In genomic region chr7:72193304-72193703, GRCm38 (mm10) we compare ENCODE assay signal across 12 mouse cellular contexts.
DNase-seq lines count a peak whose midpoint lies in the region; ATAC-seq and TF ChIP-seq lines count a peak whose summit lies in the region.
"Had no signal": no experiment of that assay in that cellular context is flagged by ENCODE, and none has a peak within 500 bp of the region (broad histone marks: within the 10 kb centered on the region; RNA-seq: fewer than 3 reads in every experiment).

No protein-coding gene starts in this region.

- no peak overlapping the region for H3K4me2 ChIP-seq in heart, embryonic 11.5 days
- no peak overlapping the region for H3K4me2 ChIP-seq in liver, postnatal 0 days (ENCODE audit: low read depth, low read length)
- H3K4me2 ChIP-seq in liver, embryonic 12.5 days: no peak overlapping the region
- H3K4me2 ChIP-seq: neural tube, embryonic 15.5 days had no signal

- 63% methylated on average over 1 of the region's 1 CpGs for WGBS in heart, embryonic 11.5 days (ENCODE audit: insufficient replicate concordance)
- WGBS in liver, postnatal 0 days (ENCODE audit: insufficient replicate concordance): 63% methylated on average over 1 of the region's 1 CpGs
- 60% methylated on average over 1 of the region's 1 CpGs for WGBS in liver, embryonic 12.5 days (ENCODE audit: insufficient replicate concordance)

- H3K9ac ChIP-seq in heart, embryonic 11.5 days (ENCODE audit: low read depth, low read length): no peak overlapping the region
- no peak overlapping the region for H3K9ac ChIP-seq in liver, postnatal 0 days (replicated peaks)
- H3K9ac ChIP-seq in liver, embryonic 12.5 days: no peak overlapping the region
- H3K9ac ChIP-seq: neural tube, embryonic 15.5 days had no signal

- ATAC-seq in heart, embryonic 11.5 days (replicated peaks; ENCODE audit: insufficient number of reproducible peaks, low FRiP score, low TSS enrichment): no peak
- no peak for ATAC-seq in liver, postnatal 0 days
- ATAC-seq in liver, embryonic 12.5 days: no peak
- ATAC-seq in megakaryocyte-erythroid progenitor cell, adult 5-6 weeks (replicated peaks; ENCODE audit: low FRiP score, low TSS enrichment, poor library complexity, severe bottlenecking): no peak
- ATAC-seq: hindbrain, embryonic 16.5 days; midbrain, embryonic 16.5 days had no signal

- no peak overlapping the region for H3K27ac ChIP-seq in heart, embryonic 11.5 days (ENCODE audit: low read depth, low read length)
- no peak overlapping the region for H3K27ac ChIP-seq in liver, postnatal 0 days (ENCODE audit: low read depth)
- H3K27ac ChIP-seq in liver, embryonic 12.5 days: no peak overlapping the region
- H3K27ac ChIP-seq: neural tube, embryonic 15.5 days had no signal

- DNase-seq in heart, adult 9 months (ENCODE audit: low spot score in 2 of 2): peak; percentile 10 to 28
- DNase-seq in liver, postnatal 0 days: no peak
- DNase-seq in ZHBTc4 (ENCODE audit: low read depth, low spot score): peak; percentile 29
- peak; percentile 5 for DNase-seq in skeletal muscle tissue, adult 2 months (ENCODE audit: low read depth, low spot score)
- DNase-seq: cerebellum, postnatal 14 days; gastrocnemius, postnatal 36 days had no signal

- TF ChIP-seq EP300 in liver, postnatal 0 days (IDR thresholded peaks at IDR 0.05; ENCODE audit: low read depth): no peak

- H3K4me1 ChIP-seq in heart, embryonic 11.5 days (ENCODE audit: control insufficient read depth, insufficient read depth, low read length): no peaks in the 10 kb centered on the region
- no peaks in the 10 kb centered on the region for H3K4me1 ChIP-seq in liver, postnatal 0 days (ENCODE audit: insufficient read depth)
- H3K4me1 ChIP-seq in liver, embryonic 12.5 days: no peaks in the 10 kb centered on the region
- H3K4me1 ChIP-seq: neural tube, embryonic 15.5 days had no signal

- H3K9me3 ChIP-seq in heart, embryonic 11.5 days (replicated peaks; ENCODE audit: control insufficient read depth, low read length): no peaks in the 10 kb centered on the region
- no peaks in the 10 kb centered on the region for H3K9me3 ChIP-seq in liver, postnatal 0 days (ENCODE audit: low read length)
- H3K9me3 ChIP-seq in liver, embryonic 12.5 days (replicated peaks): no peaks in the 10 kb centered on the region
- H3K9me3 ChIP-seq: neural tube, embryonic 15.5 days had no signal

- peak; percentile 43 for TF ChIP-seq CTCF in liver, postnatal 0 days (IDR thresholded peaks at IDR 0.05; ENCODE audit: low read depth)

- no peaks in the 10 kb centered on the region for H3K27me3 ChIP-seq in heart, embryonic 11.5 days (ENCODE audit: control insufficient read depth, insufficient read depth, low read length)
- H3K27me3 ChIP-seq in liver, postnatal 0 days (ENCODE audit: insufficient read depth, low read length): no peaks in the 10 kb centered on the region
- no peaks in the 10 kb centered on the region for H3K27me3 ChIP-seq in liver, embryonic 12.5 days (replicated peaks)
- H3K27me3 ChIP-seq: neural tube, embryonic 15.5 days had no signal

- no peak overlapping the region for H3K4me3 ChIP-seq in heart, embryonic 11.5 days (ENCODE audit: low read depth, low read length)
- H3K4me3 ChIP-seq in liver, postnatal 0 days (ENCODE audit: low read depth, low read length): no peak overlapping the region
- H3K4me3 ChIP-seq in liver, embryonic 12.5 days: no peak overlapping the region
- H3K4me3 ChIP-seq: neural tube, embryonic 15.5 days had no signal

- no peaks in the 10 kb centered on the region for H3K36me3 ChIP-seq in heart, embryonic 11.5 days (ENCODE audit: control insufficient read depth, insufficient read depth, low read length)
- H3K36me3 ChIP-seq in liver, postnatal 0 days (replicated peaks; ENCODE audit: insufficient read depth, low read length): no peaks in the 10 kb centered on the region
- H3K36me3 ChIP-seq in liver, embryonic 12.5 days: no peaks in the 10 kb centered on the region
- H3K36me3 ChIP-seq: neural tube, embryonic 15.5 days had no signal
